Mouse (Mus musculus) C2C12 (cell line): ENCODE data around the gene Gm3642. TPM values are rescaled to one million over a fixed set of nuclear protein-coding genes. Genes with fewer than 3 reads are reported as not detected.
"Not testable (repeated sequence)": the region's sequence is repeated elsewhere in the genome, so short reads cannot be mapped to it uniquely, and the experiment has no call there.

Experiments used
- H3K27me3 ChIP-seq: one replicate; pipeline ENCODE4 v1.6.1; 2011; ENCODE audit not compliant: control insufficient read depth, insufficient read depth, insufficient read length
- H3K36me3 ChIP-seq: one replicate; pipeline ENCODE4 v1.6.1; 2011; ENCODE audit not compliant: control insufficient read depth, insufficient read depth
- H3K4me3 ChIP-seq: one replicate; pipeline ENCODE4 v1.5.1; 2011; ENCODE audit warnings: mild to moderate bottlenecking, control low read depth; ENCODE audit not compliant: poor library complexity, insufficient read depth, severe bottlenecking
- H3K79me2 ChIP-seq: one replicate; pipeline ENCODE4 v1.6.1; 2011; ENCODE audit not compliant: control insufficient read depth, insufficient read depth
- H3K79me3 ChIP-seq: one replicate; pipeline ENCODE4 v1.6.1; 2011; ENCODE audit warnings: low read depth, control low read depth
- H3ac ChIP-seq: one replicate; pipeline ENCODE3; 2011; ENCODE audit warnings: low read depth; ENCODE audit not compliant: control insufficient read depth, insufficient read length
- long read RNA-seq, 2 experiments: library from polyadenylated mRNA; unstranded; transcript quantifications; one replicate each; pipeline ENCODE4 v2.0.0; 2019 to 2020
- polyA plus RNA-seq: library from polyadenylated mRNA; unstranded; fragments of >200 nt; fragmentation: generic; extraction: Trizol; gene quantifications from one replicate; pipeline ENCODE4 v1.2.1, GENCODE M21; 2012; ENCODE audit warnings: missing spikeins

The Gm3642 gene
- not detected for polyA plus RNA-seq
- long read RNA-seq, experiment 1 = 0 reads
- long read RNA-seq, experiment 2 = 0 reads

DNA sequence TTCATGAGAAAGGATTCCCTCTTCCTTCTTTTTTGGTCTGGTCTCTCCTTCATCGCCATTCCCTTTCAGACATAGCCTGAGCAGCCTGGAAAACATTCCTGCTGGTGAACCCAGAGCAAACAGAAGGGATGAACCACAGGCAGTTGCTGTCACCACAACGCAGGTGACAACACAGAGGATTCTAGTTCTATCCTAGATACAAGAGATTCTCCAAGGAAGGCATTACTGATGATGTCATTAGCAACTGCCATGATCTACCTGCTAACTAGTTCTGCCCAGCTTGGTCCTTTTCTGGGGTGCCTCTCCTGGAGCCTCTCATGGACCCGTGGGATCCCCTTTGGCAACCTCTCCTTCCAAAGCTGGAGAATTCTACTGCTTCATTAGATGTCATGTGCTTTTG lies at the start of gene Gm3642:
Gm3642 (minus strand) TSS at position 101 of the 400 bp plus-strand sequence.
- H3K4me3 ChIP-seq, H3K27me3 ChIP-seq, H3K36me3 ChIP-seq, H3ac ChIP-seq, H3K79me2 ChIP-seq, H3K79me3 ChIP-seq: not testable (repeated sequence)

DNA sequence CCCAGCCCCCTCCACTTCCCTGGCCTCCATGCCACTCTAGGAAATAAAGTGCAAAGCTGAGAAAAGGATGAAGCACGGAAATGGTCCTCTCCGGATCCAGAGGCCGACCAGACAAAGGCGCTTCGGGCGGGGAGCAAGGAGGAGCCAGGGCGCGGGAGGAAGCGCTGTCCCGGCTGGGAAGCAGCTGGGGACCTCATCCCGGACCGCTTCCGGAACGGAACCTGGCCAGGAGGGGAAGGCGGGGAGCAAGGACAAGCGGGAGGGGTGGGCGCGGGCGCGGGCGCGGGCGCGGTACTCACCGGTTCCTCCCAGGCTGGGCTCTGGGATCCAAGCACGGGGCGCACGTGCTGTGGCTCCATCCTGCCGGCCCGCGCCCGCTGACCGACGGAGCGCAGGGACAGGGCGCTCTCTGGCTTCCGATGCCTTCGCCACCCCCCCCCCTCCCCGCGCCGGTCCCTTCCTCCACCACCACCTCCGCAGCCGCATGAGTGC lies 49.5 kb upstream of the Gm3642 start, which contains the start of gene Gm3667:
Gm3667 (minus strand) TSS at position 442 of the 492 bp plus-strand sequence.
- H3ac ChIP-seq, H3K79me3 ChIP-seq, H3K4me3 ChIP-seq, H3K27me3 ChIP-seq, H3K79me2 ChIP-seq, H3K36me3 ChIP-seq: not testable (repeated sequence)

DNA sequence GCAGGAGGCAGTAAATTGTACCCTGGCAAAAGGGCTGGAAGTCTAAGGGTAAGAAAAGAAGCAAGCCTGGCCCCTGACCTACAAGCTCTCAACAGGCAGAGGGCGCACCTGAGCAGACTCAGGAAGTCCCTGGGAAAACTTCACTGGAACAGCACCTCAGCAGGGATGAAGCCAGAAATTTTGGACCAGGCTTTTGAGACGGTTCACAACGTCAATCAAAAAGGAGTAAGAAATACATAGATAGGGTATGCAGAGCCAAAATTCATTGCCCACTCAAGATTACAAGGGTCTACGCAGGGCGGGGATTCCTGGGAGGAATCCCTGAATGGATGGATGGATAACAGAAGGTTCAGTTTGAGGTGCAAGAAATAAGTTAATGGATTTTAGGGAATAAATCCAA lies 48.7 kb upstream of the Gm3642 start:
- not testable (repeated sequence) for H3K27me3 ChIP-seq, H3K36me3 ChIP-seq, H3ac ChIP-seq, H3K79me2 ChIP-seq, H3K79me3 ChIP-seq, H3K4me3 ChIP-seq

DNA sequence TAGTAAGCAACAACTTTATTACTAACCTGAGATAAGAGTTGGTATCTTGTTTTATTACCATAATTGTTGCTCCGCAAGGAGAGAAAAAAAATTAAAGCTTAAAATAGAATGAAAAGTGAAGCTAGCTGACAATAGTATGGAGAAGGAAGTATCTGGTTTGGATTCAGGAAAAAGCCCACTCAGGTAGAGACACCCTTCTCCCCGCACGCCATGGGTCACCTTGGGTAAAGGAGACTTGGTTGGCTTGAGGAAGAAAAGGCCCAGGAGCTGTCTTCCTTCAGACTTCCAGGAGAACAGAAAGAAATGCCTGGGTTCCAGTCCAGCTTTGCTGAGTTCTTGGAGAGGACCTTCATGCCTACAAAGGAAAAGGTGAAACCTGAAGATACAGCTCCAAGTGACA lies 16.8 kb downstream of the Gm3642 start:
- not testable (repeated sequence) for H3K79me3 ChIP-seq, H3K36me3 ChIP-seq, H3K4me3 ChIP-seq, H3ac ChIP-seq, H3K79me2 ChIP-seq, H3K27me3 ChIP-seq

Other genes starting within 250 kb of the Gm3642 start
- not detected for gene Gm3629, start 249.7 kb downstream of the Gm3642 start, polyA plus RNA-seq
- not detected for gene Gm3460, start 217.9 kb downstream of the Gm3642 start, polyA plus RNA-seq
- gene Gm10251, start 156.1 kb downstream of the Gm3642 start, polyA plus RNA-seq = not detected
- gene Gm8050, start 120.1 kb downstream of the Gm3642 start, polyA plus RNA-seq = not detected
- 1.0 TPM for gene Gm3636, start 98.0 kb downstream of the Gm3642 start, polyA plus RNA-seq
- gene Gm8362, start 65.9 kb downstream of the Gm3642 start, polyA plus RNA-seq = not detected
- gene Gm3667, start 49.7 kb upstream of the Gm3642 start, polyA plus RNA-seq = not detected
- not detected for gene Gm6356, start 133.5 kb upstream of the Gm3642 start, polyA plus RNA-seq
- gene Gm10406, start 187.1 kb upstream of the Gm3642 start, polyA plus RNA-seq = not detected
- not detected for gene Gm3685, start 204.7 kb upstream of the Gm3642 start, polyA plus RNA-seq